Mouse (Mus musculus): ENCODE measurements at regions not wholly inside any gene's neighbourhood (a gene's known extent, or its start where the extent isn't known, plus 50 kb on each side); places are given as distances from the start of the nearest gene placed in this dataset.
"Not testable (repeated sequence)": the region's sequence is repeated elsewhere in the genome, so short reads cannot be mapped to it uniquely, and the experiment has no call there.

- no peaks in the 10 kb centered on the region for H3K9me3 ChIP-seq
- no peak overlapping the region for H3K4me3 ChIP-seq
- no peaks in the 10 kb centered on the region for H3K27me3 ChIP-seq
- no peak for ATAC-seq (ENCODE audit: insufficient number of reproducible peaks, insufficient read depth, low FRiP score, low TSS enrichment, low read depth)
- H3K4me2 ChIP-seq: no peak overlapping the region
- no peaks in the 10 kb centered on the region for H3K4me1 ChIP-seq
- no peak overlapping the region for H3K9ac ChIP-seq
- H3K36me3 ChIP-seq: no peaks in the 10 kb centered on the region
- no peak overlapping the region for H3K27ac ChIP-seq
Measured at GRCm38 (mm10) chr8:99763012-99763411, 346.7 kb upstream of the Cdh8 start.

- no peak overlapping the region for H3K4me3 ChIP-seq
- H3K4me2 ChIP-seq: no peak overlapping the region
- H3K9ac ChIP-seq: no peak overlapping the region
- 80% methylated on average over 2 of the region's 2 CpGs for WGBS
- H3K36me3 ChIP-seq: no peaks in the 10 kb centered on the region
- no peaks in the 10 kb centered on the region for H3K27me3 ChIP-seq
- no peaks in the 10 kb centered on the region for H3K4me1 ChIP-seq
- no peak for ATAC-seq (ENCODE audit: insufficient number of reproducible peaks, insufficient read depth, low FRiP score, low TSS enrichment, low read depth)
- no peak overlapping the region for H3K27ac ChIP-seq
- H3K9me3 ChIP-seq: no peaks in the 10 kb centered on the region
Measured at GRCm38 (mm10) chr8:99736190-99736589, 319.9 kb upstream of the Cdh8 start.

DNA sequence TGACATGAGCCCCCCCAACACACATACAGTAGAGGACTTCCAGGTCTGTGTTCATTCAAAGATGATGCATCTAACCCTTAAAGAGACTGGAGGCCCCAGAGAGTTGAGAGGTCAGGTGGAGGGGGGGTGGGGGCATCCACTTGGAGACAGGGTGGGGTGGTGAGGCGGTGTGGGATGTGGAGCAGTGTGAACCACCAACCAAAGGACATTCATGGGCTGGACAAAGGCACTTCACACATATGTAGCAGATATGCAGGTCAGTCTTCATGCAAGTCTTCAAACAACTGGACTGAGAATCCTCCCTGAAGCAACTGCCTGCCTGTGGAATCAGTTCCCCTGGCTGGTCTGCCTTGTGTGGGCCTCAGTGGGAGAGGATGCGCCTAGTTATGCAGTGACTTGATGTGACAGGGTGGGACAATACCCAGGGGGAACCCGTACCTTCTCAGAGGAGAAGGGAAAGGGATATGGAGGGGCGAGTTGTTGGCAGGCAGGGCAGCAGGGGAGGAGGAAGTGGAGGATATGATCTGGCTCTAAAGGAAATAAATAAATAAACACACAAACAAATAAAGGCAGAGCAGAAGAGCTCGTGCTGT, 308.5 kb upstream of the Cdh8 start:
- Histone ChIP-seq H3K9me3 (no peaks in the 10 kb centered on the region), H3K4me1 (no peaks in the 10 kb centered on the region), H3K36me3 (no peaks in the 10 kb centered on the region), H3K4me2 (no peak overlapping the region), H3K9ac (no peak overlapping the region), H3K4me3 (no peak overlapping the region), H3K27ac (no peak overlapping the region), H3K27me3 (no peaks in the 10 kb centered on the region)
- peak; percentile 59; the same call in 1 of the 2 replicates for ATAC-seq (ENCODE audit: insufficient number of reproducible peaks, insufficient read depth, low FRiP score, low TSS enrichment, low read depth)
- WGBS: 73% methylated on average over 5 of the region's 5 CpGs

GRCm38 (mm10) chr8:99718927-99719326, 302.7 kb upstream of the Cdh8 start:
- Histone ChIP-seq H3K9ac (no peak overlapping the region), H3K4me3 (no peak overlapping the region), H3K27ac (no peak overlapping the region)

GRCm38 (mm10) chr8:99681673-99682072, 265.4 kb upstream of the Cdh8 start:
- ATAC-seq (ENCODE audit: insufficient number of reproducible peaks, insufficient read depth, low FRiP score, low TSS enrichment, low read depth): no peak
- no peak overlapping the region for H3K27ac ChIP-seq
- no peak overlapping the region for H3K4me2 ChIP-seq
- H3K9me3 ChIP-seq: no peaks in the 10 kb centered on the region
- no peak overlapping the region for H3K4me3 ChIP-seq
- WGBS: 76% methylated on average over 3 of the region's 3 CpGs
- H3K27me3 ChIP-seq: no peaks in the 10 kb centered on the region
- H3K9ac ChIP-seq: no peak overlapping the region
- no peaks in the 10 kb centered on the region for H3K36me3 ChIP-seq
- no peaks in the 10 kb centered on the region for H3K4me1 ChIP-seq

More at GRCm38 (mm10) chr8:99718927-99719326, 302.7 kb upstream of the Cdh8 start:
- Histone ChIP-seq H3K4me1 (no peaks in the 10 kb centered on the region), H3K27me3 (no peaks in the 10 kb centered on the region), H3K36me3 (no peaks in the 10 kb centered on the region), H3K9me3 (no peaks in the 10 kb centered on the region), H3K4me2 (no peak overlapping the region)
- no peak for ATAC-seq (ENCODE audit: insufficient number of reproducible peaks, insufficient read depth, low FRiP score, low TSS enrichment, low read depth)

DNA sequence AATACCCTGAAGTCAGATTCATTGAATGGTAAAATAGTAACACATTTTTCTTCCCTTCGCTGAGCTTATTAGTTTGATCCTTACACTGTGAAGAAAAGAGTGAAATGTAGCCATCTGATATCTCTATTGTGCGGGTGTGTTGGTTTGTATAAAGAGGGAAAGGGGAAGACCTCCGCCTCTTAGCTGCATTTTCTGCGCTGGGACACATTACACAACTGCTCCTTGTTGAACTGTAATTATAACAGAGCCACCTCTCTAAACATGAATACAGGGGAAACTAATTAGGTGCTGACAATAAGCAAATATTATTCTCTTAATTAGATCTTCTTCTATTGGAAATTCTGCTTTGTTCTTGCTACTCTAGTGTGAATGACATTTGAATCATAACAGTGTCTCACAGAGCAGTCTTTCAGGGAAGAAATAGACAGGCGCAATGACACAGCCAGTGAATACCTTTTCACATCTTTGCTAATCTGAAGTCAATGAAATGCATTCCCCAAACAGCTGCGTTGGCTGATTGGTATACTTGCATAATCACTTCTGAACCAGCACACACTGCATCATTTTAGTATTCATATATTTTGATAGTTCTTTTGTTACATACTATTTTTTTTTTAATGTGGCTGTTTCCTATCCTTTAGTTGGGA, 263.1 kb upstream of the Cdh8 start:
- H3K4me2 ChIP-seq; H3K36me3 ChIP-seq; H3K4me1 ChIP-seq; H3K4me3 ChIP-seq; ATAC-seq (ENCODE audit: insufficient number of reproducible peaks, insufficient read depth, low FRiP score, low TSS enrichment, low read depth); H3K27me3 ChIP-seq; H3K9ac ChIP-seq; H3K9me3 ChIP-seq; H3K27ac ChIP-seq: not testable (repeated sequence)
- 82% methylated on average over 6 of the region's 6 CpGs for WGBS

- H3K9me3 ChIP-seq, H3K9ac ChIP-seq: not testable (repeated sequence)
- 35% methylated on average over 1 of the region's 1 CpGs for WGBS
Measured at GRCm38 (mm10) chr8:99667693-99668092, 251.4 kb upstream of the Cdh8 start.

DNA sequence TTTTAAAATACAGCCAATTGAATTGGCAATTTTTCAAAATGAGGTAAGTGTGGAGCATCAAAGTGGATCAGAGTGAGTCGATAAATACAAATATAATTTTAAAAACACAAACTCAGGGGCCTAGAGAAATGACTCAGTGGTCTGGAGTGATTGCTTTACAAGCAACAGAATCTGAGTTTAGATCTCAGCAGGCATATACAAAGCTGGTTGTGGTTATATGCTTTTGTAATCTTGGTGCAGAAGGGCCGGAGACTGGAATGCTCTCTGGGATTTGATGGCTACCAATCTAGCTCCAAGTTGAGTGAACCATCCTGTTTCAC, 235.0 kb upstream of the Cdh8 start:
- ATAC-seq (ENCODE audit: insufficient number of reproducible peaks, insufficient read depth, low FRiP score, low TSS enrichment, low read depth): no peak
- Histone ChIP-seq H3K27ac (no peak overlapping the region), H3K4me1 (no peaks in the 10 kb centered on the region), H3K27me3 (no peaks in the 10 kb centered on the region), H3K9me3 (no peaks in the 10 kb centered on the region), H3K9ac (no peak overlapping the region), H3K4me2 (no peak overlapping the region), H3K4me3 (no peak overlapping the region), H3K36me3 (no peaks in the 10 kb centered on the region)
- WGBS: 49% methylated on average over 2 of the region's 2 CpGs

More at GRCm38 (mm10) chr8:99667693-99668092, 251.4 kb upstream of the Cdh8 start:
- not testable (repeated sequence) for H3K27me3 ChIP-seq; H3K36me3 ChIP-seq; H3K4me2 ChIP-seq; H3K27ac ChIP-seq; H3K4me1 ChIP-seq; ATAC-seq (ENCODE audit: insufficient number of reproducible peaks, insufficient read depth, low FRiP score, low TSS enrichment, low read depth); H3K4me3 ChIP-seq

GRCm38 (mm10) chr8:99650587-99651301, 234.5 kb upstream of the Cdh8 start:
- WGBS: 54% methylated on average over 9 of the region's 9 CpGs
- Histone ChIP-seq H3K9me3 (no peaks in the 10 kb centered on the region), H3K36me3 (no peaks in the 10 kb centered on the region), H3K4me3 (no peak overlapping the region), H3K27ac (no peak overlapping the region), H3K4me1 (no peaks in the 10 kb centered on the region), H3K9ac (no peak overlapping the region), H3K27me3 (no peaks in the 10 kb centered on the region), H3K4me2 (no peak overlapping the region)
- no peak for ATAC-seq (ENCODE audit: insufficient number of reproducible peaks, insufficient read depth, low FRiP score, low TSS enrichment, low read depth)

DNA sequence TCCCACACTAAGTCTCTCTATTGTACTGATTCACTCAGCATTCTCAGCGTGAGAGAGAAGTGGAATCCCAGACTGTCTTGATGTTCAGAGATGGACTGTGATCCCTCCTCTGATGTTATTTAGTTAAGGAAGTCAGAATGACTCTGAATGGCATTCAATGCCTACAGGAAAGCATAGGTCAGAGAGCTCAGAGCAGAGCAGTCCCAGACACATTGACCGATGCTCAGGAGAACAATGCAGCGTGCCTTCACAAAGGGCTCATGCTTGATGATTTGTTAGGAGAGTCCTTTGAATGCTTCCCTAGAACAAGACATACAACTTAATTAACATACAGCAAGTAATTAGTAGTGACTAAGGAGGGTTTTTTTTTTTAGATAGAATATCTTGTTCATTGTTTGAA, 224.3 kb upstream of the Cdh8 start:
- H3K27ac ChIP-seq: no peak overlapping the region
- no peaks in the 10 kb centered on the region for H3K4me1 ChIP-seq
- H3K4me2 ChIP-seq: no peak overlapping the region
- H3K36me3 ChIP-seq: no peaks in the 10 kb centered on the region
- no peak overlapping the region for H3K4me3 ChIP-seq
- no peaks in the 10 kb centered on the region for H3K9me3 ChIP-seq
- H3K9ac ChIP-seq: no peak overlapping the region
- WGBS: 77% methylated on average over 3 of the region's 3 CpGs
- no peak for ATAC-seq (ENCODE audit: insufficient number of reproducible peaks, insufficient read depth, low FRiP score, low TSS enrichment, low read depth)
- H3K27me3 ChIP-seq: no peaks in the 10 kb centered on the region

DNA sequence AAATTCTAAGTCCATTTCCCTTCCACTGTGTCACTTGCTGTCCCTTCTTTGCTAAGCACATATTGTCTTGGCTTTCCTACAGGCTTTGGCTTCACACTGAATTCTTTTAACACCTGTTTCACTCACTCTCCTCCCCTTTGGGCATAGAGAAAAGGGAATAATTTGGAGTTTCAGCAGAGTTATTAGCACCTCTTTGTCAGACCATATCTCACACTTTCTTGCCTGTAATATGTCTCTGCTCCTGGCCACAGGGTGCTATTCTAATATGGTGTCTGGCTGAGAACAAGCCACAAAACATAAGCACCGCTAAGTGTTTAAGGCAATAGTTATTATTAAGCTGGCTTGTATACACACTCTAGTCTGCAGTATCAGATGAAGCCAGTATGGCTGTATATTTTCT, 214.7 kb upstream of the Cdh8 start:
- not testable (repeated sequence) for H3K9me3 ChIP-seq; H3K4me3 ChIP-seq; H3K27ac ChIP-seq; H3K36me3 ChIP-seq; H3K9ac ChIP-seq; ATAC-seq (ENCODE audit: insufficient number of reproducible peaks, insufficient read depth, low FRiP score, low TSS enrichment, low read depth); H3K4me1 ChIP-seq; H3K27me3 ChIP-seq; H3K4me2 ChIP-seq
- 94% methylated on average over 1 of the region's 1 CpGs for WGBS

DNA sequence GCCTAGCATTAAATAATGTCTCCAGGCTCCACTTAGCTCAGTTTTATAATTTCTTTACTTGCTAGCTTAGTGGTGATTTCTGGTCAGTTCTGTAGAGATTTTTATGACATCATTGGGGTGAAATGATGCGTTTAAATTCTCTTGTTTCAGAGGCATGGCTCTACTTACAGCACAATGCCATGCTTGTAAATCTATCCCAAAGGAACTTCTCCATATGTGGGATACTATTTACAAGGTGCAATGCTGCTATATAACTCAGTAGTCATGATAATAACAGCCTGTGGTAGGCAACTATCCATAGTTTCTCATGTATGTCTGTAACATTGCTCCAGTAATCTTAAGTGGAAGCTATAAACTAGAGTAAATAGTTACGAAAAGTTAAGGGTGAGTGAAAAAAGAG, 205.4 kb upstream of the Cdh8 start:
- Histone ChIP-seq H3K4me3 (no peak overlapping the region), H3K4me2 (no peak overlapping the region), H3K9me3 (no peaks in the 10 kb centered on the region), H3K27me3 (no peaks in the 10 kb centered on the region), H3K9ac (no peak overlapping the region), H3K4me1 (no peaks in the 10 kb centered on the region), H3K27ac (no peak overlapping the region), H3K36me3 (no peaks in the 10 kb centered on the region)
- 53% methylated on average over 2 of the region's 2 CpGs for WGBS
- no peak for ATAC-seq (ENCODE audit: insufficient number of reproducible peaks, insufficient read depth, low FRiP score, low TSS enrichment, low read depth)
